Mouse (Mus musculus) 3T3-L1 (cell line): ENCODE data around the gene Mup21.
"Not testable (repeated sequence)": the region's sequence is repeated elsewhere in the genome, so short reads cannot be mapped to it uniquely, and the experiment has no call there.

Experiments used
- DNase-seq: peaks from one replicate; pipeline ENCODE4 v3.0.0-alpha.2; 2015; ENCODE audit warnings: low read depth, low spot score

The Mup21 gene

DNA sequence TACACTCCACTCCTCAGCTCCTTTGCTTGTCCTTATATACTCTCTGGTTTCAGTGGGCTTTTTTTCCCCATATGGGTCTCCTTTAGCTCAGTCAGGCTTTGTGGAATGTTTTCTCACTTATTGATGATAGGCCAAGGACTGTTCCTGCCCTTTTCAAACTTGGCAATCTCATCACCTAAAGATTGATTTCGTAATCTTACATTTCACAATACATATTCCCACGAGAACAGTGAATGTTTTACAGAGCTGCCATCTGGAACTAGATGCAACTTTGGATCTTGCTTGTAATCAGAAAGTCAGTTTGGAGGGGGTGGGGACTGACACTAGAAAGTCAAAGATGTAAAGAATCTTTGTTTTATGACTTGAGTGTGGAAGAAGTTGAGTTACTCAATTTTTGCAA lies at the start of gene Mup21:
Gene Mup21, minus strand, starts transcription at position 53 of the 400 bp plus-strand sequence.
- DNase-seq = no peak

DNA sequence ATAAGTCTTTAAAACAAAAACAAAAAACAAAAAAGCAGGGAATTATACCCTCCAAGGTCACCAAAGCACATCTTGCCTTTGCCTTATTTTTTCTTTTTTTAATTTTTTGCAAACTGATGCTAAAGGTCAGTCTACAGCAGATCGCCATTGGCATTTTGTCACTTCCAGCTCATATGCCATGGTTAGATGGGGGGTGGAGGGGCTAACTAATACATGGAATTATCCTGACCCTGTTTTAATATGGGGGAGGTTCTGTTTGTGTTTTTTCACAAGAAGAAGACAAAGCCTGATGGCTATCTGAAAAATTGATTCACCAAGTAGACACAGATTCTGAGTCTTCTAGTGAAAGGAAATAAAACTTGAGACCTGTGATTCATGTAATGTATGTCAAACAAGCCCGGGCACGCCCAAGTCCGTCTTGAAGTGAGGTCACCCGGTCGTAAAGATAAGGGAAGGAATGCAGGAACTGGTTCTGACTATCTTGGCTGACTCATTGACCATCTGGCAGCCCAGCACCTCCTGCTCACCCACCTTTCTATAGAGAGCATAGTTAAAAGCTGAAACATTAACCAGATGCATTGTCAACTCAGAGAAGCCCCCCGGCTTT lies 49.4 kb upstream of the Mup21 start:
- peak; percentile 36 for DNase-seq

DNA sequence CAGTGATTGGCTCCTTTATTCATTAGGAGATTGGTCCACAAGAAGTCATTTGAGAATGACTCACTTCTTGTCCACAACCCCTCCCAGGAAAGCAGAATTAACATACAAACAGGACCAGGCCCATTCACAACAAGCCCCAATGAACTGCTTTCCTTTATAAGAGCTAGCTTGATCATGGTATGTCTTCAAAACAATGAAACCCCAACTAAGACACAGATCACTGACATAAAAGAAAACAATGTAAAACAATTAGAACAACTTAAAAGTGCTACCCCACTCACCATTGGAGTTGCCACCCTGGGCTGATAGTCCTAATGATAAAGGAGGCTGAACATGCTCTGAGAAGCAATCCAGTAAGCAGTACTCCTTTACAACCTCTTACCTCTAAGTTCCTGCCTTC lies 38.1 kb upstream of the Mup21 start:
- no peak for DNase-seq

- peak; percentile 26 for DNase-seq
Measured at GRCm38 (mm10) chr4:62177282-62177681, 26.6 kb upstream of the Mup21 start.

DNA sequence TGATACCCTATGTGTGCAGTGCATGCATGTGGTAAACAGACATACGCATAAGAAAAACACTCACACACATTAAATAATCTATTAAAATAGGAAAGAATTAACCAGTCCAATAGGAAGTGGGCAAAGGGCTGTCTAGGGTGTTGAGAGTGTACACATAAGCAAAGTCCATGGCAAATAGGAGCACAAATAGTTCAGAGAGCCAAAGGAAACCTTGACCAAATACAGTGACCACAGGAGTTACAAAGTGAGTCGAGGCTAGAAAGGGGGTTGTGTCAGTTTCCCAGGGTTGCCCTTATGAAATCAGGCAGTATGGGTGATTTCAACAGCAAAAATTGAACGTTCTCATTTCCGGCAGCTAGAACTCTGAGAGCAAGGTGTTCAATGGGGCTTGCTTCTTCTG lies 23.8 kb upstream of the Mup21 start:
- DNase-seq = no peak

- not testable (repeated sequence) for DNase-seq
Measured at GRCm38 (mm10) chr4:62167636-62168035, 17.0 kb upstream of the Mup21 start.

DNA sequence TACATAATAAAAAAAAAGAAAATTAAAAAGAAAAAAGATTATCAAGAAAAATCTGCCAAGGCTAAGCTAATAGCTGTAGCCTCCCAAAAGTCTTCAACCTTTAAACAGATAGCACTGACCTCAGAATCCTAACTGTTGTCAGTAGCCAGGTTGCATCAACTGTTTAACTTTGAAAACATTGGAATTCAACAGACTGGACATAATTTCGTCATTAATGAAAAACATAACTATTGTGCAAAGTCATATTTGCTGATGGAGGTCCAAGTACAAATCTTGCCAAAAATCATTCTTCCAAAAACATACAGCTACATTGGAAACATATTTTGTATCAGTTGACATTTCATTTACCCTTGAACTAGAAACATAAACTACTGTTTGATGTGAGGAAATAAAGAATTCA lies 7.7 kb upstream of the Mup21 start:
- DNase-seq = no peak

GRCm38 (mm10) chr4:62133706-62134105 lies 17.0 kb downstream of the Mup21 start:
- DNase-seq = peak; percentile 53

DNA sequence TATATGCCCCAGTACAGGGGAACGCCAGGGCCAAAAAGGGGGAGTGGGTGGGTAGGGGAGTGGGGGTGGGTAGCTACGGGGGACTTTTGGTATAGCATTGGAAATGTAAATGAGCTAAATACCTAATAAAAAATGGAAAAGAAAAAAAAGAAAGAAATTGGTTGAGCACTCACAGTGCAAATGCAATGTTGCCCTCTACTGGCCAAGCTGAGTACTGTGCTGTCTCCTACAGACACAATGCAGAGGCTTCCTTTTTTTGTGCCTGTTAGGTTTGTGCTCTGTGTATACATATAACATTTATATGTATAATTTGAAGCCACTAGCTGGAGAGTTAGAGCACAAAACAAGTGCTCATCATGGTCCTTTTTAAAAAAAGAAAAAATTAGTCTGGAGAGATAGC lies 47.3 kb downstream of the Mup21 start:
- DNase-seq = peak; percentile 66
